Mouse (Mus musculus) left cerebral cortex, postnatal 4 days (tissue): ENCODE measurements at regions not wholly inside any gene's neighbourhood (a gene's known extent, or its start where the extent isn't known, plus 50 kb on each side); places are given as distances from the start of the nearest gene placed in this dataset.

Source experiments
- DNase-seq: peaks from one replicate; pipeline ENCODE4 v3.0.0-alpha.2; 2022
- intact Hi-C: fragments of 180-260 bp; cut with DNase I; formaldehyde crosslinking; loops from one replicate; pipeline ENCODE4 v1.15.1; 2025

DNA sequence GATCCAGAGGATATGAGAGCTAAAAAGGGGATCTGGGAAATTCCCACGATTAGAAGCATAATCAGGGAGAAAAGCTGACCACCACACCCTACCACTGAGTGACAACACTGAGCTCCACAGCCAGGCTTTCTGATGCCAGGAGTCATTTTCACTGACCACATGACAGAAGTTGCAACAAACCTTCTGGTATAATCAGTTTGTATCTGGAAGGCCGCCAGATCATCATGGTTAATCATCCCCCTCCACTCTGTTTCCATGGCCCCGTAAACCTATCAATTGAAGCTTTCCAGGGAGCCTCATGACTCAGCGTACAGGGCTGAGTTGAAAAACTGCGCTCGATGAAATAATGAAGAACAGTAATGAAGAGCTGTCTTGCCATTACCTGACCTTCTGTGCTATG is 316.9 kb downstream of the H2al1j start:
- peak; percentile 11 for DNase-seq
- intact Hi-C loops: no loop called here

DNA sequence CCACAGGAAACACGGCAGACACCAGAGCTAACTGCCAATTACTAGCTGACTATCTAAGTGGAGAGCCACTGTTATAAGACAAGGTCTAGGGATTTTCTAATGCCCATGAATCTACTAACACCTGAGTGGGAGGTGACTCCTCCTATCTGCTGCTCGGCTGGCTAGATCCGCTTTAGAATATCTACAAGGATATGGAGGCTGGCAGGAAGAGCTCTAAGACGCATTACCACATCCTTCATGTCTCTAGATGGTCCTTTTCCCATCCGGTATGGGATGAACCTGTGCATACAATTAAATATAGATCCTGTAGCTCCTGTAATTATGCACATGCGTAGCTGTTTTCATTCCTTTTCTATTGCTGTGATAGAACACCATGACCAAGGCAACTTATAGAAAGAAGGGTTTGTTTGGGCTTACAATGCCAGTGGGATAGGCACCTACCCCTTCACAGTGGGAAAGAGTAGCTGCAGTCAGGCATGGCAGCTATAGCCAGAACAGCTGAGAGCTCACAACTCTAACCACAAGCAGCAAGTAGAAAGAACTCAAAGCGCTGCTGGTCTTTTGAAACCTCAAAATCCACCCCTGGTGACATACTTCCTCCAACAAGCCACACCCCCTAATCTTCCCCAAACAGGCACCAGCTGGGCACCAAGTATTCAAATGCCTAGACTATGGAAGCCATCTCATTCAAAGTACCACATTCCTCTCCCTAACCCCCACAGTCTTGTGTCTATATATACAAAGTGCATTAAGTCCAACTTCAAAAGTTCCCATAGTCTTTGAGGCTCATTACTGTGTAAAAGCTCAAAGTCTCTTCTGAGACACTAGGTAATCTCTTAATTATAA is 319.3 kb downstream of the H2al1j start:
- no peak for DNase-seq
- intact Hi-C loops: no loop called here

DNA sequence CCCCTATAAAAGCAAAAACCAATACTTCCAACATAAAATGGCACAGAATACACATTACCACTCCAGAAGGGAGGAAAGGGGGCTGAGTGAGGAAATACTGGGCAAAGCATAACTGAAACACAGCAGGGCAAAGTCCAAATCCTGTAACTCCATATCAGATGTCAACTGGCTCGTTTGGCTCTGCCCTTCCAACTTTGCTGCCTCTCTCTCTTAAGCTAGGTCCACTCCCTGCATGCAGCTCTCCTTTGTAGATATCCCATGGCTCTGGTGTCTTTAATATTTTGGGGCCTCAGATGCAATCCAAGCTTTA is 319.9 kb downstream of the H2al1j start:
- intact Hi-C loops: no loop called here
- no peak for DNase-seq

DNA sequence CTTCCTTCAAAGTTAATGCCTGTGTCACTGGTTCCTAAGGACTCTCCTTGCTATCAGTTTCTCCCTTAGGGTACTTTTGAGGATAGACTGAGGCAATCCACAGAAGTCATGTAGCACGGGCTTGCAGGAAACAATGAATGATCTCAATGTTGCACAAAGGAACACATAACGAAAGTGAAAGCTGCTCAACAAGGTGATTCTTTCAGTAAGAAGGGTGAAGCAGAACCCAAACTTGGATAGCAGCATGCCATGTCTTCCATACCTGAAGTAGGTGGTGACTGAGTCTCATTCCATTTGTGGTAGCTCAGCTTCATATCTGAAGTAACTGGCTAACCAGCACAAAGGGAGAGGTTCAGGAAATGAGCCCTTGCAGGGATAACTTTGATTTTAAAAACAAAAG is 325.7 kb downstream of the H2al1j start:
- intact Hi-C loops: no loop called here
- no peak for DNase-seq

DNA sequence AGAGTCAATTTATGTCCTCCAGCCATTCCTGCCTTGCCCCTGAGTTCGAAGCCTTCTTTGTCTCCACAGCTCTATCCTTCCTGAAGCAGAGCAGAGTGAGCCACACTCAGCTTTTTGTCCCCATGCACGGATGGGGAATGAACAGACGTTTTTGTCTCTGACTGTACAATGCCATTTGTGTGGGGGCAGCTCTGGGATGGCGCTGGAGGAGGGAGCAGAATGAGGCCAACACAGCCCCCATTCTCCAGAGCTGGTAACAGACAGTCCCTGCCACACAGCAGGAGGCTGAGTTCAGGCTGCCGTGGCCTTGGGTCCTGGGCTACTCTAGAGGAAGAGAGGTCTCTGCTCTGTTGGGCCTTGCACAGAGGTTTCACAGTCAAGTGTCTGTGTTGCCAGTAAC is 327.4 kb downstream of the H2al1j start:
- intact Hi-C loops: no loop called here
- DNase-seq: no peak

DNA sequence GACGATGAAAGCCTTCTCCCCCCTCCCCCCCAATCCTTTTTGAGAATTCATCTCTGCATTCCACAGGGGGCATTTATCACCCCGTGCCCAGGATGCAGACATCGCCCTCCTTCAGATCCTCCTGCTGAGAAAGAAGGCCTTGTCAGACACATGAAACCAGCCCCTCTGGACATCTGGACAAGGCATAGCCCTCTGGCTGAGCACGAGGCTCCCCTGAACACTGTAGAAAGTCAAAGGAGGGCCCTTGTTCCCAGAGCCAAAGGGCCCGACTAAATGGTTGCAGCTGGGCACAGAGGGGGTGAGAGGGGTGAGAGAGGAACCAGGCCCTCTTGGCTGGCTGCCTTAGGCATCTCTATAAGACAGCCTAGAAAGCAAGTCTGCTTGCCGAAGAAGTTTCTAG is 327.8 kb downstream of the H2al1j start:
- intact Hi-C loops: no loop called here
- peak; percentile 18 for DNase-seq

DNA sequence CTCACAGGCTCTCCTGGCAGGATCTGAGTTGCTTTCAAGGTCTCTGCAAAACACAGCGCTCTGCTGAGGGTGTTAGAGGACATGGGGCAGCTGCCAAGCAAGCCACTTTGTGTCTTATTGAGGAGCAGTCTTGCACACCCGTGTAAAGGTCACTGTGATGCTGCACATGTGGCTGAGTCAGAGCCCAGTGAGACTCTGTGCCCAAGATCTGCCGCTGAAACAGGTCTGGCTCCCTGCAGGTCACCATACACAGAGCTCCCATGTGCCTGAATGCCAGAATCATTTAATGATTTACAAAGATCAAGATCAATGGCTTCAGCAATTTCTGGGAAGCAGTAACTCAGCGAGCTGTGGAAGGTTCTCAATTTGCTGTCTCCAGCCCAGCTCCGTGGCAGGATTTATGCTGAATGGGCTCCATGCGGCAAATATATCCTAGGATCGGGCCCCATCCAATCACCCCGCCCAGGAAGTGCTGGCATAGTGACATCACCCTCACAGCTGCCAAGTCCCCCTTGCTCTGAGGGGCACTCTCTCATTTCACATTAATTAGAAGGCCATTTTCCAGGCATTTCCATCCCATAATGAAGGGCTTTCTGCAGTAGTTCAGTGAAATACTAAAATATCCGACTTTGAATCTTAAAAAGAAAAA is 330.1 kb downstream of the H2al1j start:
- intact Hi-C loops: no loop called here
- no peak for DNase-seq

DNA sequence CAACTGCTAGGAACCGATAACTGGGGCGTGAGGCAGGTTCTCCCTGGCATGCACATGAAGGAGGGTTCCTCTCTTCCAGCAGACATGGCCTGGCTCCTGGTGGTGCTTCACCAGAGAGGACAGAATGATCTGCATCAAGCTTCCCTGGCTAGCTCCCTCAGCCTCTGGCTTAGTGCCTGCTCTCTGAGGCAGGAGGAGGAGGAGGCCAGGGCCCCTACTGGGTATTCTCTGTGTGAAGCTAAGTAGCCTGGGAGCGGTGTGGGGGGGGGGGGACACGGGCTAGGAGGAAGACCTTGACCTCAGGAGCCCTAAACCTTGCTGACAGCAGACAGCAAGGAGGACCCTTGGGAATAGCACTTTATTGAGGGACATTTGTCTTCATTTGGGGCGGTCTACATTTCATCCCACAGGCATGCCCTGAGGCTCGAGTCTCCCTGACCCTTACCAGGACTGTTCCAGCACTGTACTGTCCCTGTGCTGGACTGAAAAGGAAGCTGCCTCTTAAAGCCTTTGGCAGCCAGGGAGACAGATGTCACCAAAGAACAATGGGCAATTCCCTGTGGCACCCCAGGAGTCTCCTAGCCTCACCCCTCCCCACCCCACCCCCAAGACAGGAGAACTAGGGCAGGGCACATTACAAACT is 335.7 kb downstream of the H2al1j start:
- peak; percentile 51 for DNase-seq
- intact Hi-C loops: loop anchor here (10.0 kb wide), 1 partner anchor 461 kb away; no protein-coding TSS in a partner anchor

DNA sequence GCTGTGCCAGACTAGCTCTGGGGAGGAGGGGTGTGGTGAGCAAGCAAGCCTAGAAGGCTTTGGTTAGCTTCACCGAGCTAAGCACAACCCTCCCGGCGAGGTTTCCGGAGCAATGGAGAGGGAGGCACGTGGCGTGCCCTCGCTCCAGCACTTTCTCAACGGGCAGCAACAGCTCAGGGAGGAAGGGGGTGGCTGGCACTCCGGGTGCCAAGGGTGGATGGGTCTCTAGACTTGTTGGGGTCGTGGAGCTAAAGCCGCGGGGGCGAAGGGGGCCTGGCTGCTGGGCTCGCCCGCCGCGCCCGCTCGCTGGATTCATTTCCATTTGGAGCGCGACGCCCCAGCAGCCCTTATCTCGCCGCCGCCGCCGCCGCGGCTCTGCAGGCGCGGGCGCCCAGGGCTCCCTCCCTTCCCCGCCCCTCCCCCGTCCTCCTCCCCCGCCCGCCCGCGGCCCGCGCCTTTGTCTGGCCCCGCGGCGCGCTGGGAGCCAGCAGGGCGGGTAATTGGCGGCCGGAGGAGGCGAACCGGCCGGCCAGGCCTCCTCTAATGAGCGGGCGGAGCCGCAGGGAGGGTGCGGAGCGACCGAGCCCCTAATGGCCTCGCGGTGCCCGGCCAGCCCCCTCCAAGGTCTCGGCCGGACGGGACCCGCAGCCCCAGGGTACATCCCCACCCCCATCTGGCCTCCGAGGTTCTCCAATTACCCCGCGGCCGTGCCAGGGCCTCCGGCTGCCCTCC is 336.9 kb downstream of the H2al1j start:
- peak; percentile 30 for DNase-seq
- intact Hi-C loops: loop anchor here (10.0 kb wide), 1 partner anchor 460 kb away; no protein-coding TSS in a partner anchor

DNA sequence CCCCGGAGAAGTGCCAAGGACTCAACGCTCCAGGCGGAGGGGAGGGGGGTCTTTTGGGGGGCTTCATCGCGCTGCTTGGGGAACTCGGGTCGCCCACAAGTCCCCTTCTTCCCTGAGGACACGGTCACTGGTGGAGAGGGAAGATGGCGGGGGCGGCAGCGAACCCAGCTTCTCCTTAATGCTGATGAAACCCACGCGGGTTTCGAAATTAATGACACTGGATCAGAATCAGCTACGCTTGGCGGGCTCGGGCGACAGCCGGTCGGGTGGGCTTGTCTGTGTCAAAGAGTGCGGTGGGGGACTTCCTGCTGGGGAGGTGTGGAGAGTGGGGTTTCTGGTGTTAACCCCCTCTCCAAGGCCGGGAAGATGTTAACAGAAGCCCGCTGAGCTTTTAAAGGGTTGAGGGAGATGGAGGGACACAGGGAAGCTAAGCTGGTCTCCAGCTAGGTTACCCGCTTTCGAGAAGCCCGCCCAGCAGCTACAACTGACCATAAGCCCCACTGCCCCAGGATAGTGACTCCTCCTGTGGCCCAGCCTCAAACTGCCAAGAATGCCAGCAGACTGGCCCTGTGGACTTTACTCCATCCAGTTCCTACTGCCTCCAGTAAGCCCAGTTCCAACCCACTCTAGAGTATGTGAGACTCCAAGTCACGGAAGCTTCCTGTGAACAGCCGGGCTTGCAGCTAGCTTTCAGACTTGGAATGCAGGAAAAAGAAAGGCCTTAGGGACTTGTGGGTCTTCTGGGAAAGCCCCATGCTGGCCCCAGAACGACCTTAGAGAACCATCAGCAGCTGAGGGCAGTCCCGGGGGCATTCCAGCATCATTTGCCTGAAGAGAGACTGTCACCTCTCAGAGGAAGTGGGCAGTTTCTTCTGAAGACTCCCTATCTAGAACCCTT is 337.7 kb downstream of the H2al1j start:
- DNase-seq: no peak
- intact Hi-C loops: loop anchor here (10.0 kb wide), 1 partner anchor 459 kb away; no protein-coding TSS in a partner anchor

DNA sequence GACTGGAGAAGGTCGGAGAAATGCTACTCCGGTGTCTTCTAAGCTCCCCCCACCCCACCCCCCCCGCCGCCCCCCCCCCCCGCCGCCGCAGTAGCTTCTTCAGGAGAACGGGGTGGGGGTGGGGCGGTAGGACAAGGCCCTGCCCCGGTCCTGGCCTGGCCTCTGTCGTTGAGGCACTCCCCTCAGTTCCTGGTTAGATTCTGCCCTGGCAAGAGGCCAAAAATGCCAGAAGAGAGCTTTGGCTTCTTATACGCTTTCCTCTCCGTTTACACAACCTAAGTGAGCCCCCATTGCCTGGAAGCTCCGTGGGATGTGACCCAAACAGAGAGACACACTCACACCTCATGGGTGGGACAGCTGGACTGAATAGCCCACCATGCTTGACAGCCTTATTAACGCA is 338.9 kb downstream of the H2al1j start:
- DNase-seq: peak; percentile 20
- intact Hi-C loops: loop anchor here (10.0 kb wide), 1 partner anchor 458 kb away; no protein-coding TSS in a partner anchor

DNA sequence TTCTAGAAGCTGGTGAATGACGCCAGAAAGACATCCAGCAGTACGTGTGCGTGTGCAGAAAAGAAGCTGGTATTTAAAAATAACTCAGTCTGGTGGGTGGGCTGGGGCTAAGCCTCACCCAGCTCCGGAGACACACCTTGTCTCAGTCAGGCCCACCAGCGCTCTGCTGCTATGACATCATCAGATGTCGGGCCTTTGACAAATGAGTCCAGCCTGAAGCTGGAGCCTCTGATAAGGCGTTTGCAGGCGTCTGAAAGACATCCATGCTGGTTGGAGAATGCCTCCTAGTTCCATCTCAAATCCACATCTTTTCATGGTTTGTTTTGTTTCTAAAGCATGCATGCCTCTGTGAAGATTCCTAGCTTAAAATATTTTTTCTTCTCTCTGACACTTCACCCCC is 344.2 kb downstream of the H2al1j start:
- DNase-seq: no peak
- intact Hi-C loops: no loop called here

DNA sequence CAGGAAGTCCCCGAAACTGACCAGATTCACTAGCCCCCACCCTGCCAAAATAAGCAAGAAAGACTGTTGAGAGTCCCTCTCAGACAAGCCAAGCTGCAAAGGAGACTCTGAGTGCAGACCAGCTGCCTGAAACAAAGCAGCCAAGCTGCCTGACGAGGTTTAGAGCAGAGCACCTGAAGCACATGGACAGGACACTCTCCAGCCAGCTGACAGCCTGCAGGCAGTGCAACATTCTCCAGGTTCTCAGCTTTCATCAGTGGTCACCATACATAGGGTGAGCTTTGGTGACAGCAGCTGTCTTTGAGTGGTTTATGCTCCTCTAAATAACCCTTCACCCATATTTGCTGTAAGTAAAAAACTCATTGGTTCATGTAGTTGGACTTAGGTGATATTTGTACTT is 350.5 kb downstream of the H2al1j start:
- intact Hi-C loops: no loop called here
- DNase-seq: no peak

DNA sequence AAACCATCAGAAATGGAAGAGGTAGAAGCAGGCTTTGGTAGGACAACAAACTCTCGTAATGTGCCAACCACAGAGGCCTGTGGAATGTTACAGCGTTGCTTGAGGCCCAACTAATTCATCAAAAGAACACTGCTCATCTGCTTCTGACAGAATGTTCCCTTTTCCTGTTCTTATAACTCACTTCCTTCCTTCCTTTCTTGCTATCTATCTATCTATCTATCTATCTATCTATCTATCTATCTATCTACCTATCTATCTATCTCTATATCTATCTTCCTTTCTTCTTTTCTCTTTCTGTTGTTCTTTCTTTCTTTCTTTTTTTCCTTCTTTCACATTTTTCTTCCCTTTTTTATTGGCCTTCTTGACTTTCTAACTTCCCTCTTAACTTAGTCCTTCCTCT is 353.7 kb downstream of the H2al1j start:
- intact Hi-C loops: no loop called here
- no peak for DNase-seq

DNA sequence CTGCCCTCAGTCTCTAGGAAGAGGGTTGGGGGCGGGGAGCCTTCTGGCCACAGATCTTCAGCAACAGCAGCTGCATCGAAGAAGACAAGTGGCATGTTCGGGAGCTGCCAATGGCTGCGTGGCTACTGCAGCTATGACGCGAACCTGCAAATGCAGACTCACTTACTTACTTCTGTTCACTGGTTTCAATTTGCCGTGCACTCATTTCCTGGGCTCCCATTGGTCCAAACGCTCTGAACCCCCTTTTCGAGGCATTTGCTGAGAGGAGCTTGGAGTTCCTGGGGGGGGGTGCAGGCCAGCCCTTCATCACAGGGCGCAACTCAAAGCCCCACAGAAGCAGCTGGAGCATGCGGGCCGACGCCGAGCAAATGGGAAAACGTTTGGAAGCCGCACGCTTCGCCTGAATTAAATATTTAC is 362.4 kb downstream of the H2al1j start:
- DNase-seq: no peak
- intact Hi-C loops: no loop called here

DNA sequence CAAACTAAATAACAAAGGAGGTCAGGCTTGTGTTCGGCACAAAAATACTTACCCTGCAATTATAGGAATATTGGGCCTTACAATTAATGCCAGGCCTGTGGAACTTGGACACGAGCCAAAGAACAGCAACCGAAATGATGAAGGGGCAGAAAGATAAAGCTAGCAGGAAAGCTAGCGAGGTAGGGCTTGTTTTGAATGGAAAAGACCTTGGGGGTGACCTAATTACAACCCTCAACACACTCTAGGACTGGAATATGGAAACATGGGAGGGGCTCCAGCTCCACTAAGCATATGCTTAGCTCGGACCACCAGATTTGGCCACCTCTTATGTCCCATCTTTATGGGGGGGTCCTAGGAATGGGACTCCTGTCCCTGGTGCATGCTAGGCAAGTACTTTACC is 362.8 kb downstream of the H2al1j start:
- DNase-seq: no peak
- intact Hi-C loops: no loop called here

DNA sequence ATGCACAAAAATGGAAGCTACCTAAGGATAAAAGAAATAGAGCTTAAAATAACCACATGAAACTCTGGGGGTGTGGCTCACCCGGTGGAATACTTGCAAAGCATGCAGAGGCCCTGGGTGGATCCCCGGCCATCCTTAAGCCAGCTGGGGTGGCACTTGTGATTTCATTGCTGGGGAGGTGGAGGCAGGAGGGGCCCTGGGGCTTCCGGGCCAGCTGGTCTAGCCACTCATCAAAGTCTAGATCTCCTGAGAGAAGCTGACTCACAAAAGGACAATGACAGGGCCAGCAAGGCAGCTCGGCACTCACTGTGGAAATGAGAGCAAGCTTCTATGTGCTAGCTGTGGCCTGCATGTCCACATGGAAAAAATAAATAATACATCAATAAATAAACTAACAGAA is 363.4 kb downstream of the H2al1j start:
- no peak for DNase-seq
- intact Hi-C loops: no loop called here

DNA sequence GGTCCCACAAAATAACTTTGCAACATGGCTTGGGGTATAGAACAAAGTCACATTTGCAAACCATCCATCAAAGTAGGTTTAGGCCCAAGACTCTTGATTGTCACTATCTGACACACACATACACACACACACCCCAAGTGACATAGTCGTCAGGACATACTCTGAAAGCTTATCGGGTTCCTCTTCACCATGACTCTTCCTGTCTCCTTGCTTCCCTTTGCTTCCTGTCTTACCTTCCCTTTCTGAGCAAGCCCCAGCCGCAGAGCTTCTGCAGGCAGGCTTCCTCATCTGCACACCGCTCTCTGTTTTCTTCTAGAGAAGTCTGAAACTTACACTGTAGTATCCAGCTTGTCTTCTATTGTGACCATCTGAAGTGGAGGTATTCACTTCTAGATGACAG is 368.9 kb downstream of the H2al1j start:
- no peak for DNase-seq
- intact Hi-C loops: no loop called here

DNA sequence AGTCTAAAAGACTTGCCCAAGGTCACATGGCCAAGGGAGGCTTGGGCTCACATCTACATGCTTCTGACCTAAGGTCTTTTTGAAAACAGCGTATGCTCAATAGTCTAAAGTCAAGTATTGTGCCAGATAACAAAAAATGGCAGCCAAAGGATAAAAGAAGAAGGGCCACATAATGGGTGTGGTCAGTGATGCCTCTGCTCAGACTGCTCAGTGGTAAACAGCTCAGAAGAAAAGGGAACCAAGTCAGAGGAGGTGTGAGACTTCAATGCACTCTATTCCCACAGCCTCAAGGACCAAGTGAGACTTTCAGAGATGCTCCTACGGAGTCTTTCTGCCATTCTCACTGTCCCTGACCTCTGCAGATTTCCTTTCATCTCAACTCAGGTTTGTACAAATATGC is 373.5 kb downstream of the H2al1j start:
- DNase-seq: no peak
- intact Hi-C loops: no loop called here

DNA sequence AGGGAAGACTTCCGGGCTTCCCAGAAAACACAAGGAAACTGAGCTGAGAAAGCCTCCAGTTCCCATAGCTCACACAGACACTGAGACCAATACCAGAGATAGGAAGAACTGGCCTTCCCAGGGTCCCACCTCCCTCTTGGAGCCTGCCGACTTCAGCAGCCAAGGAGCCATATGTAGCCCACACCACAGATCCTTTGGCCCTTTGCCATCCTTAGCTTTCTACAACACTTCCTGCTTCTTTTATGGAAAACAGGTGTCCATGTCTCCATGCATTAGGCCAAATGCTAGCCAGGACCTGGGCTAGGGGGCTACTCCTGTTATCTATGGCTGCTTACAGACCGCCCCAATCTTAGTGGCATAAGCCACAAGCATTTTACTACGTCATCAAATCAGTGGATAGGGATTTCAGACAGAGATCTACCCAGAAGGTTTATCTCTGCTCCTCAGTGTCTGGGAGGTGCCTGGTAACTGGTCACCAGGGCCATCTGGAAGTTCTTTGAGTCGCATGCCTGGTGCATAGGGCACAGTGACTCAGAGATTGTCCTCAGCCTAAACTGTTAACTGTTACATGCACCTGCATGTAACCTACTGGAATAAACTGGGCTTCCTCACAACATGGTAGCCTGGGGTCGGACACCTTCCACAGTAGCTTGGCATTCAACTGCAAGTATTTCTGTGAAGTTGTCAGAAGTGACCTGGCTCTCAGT is 378.4 kb downstream of the H2al1j start:
- intact Hi-C loops: no loop called here
- DNase-seq: no peak
